Mouse (Mus musculus): ENCODE measurements around the gene Kifc1. TPM values are rescaled to one million over a fixed set of nuclear protein-coding genes. Genes with fewer than 3 reads are reported as not detected.

The Kifc1 gene
- 8.0 and 16.7 TPM in 2 replicates for polyA plus RNA-seq (2012; ENCODE audit: low replicate concordance)

GRCm38 (mm10) chr17:33890533-33891059, at the start of gene Kifc1:
TSS of gene Kifc1 (minus strand) at chr17:33890661.

GRCm38 (mm10) chr17:33929371-33930279, 39.2 kb upstream of the Kifc1 start, which contains the start of gene Rgl2:
TSS of gene Rgl2 (plus strand) at chr17:33929543.

GRCm38 (mm10) chr17:33915671-33916250, 25.3 kb upstream of the Kifc1 start, which contains the start of the genes Tapbp and Zbtb22:
TSS of gene Tapbp (plus strand) at chr17:33915899.
TSS of gene Zbtb22 (plus strand) at chr17:33915904.

GRCm38 (mm10) chr17:33909077-33909868, 18.8 kb upstream of the Kifc1 start, which contains the start of gene Daxx:
TSS of gene Daxx (plus strand) at chr17:33909414.

GRCm38 (mm10) chr17:33904835-33905234, 14.4 kb upstream of the Kifc1 start, which contains the start of gene Platr17:
TSS of gene Platr17 (plus strand) at chr17:33905135.

GRCm38 (mm10) chr17:33873537-33873936, 16.9 kb downstream of the Kifc1 start, which contains the start of gene Gm7029:
TSS of gene Gm7029 (plus strand) at chr17:33873837.

GRCm38 (mm10) chr17:33842966-33843795, 47.3 kb downstream of the Kifc1 start, which contains the start of gene Cd320:
TSS of gene Cd320 (plus strand) at chr17:33843091.

Other genes with a start within 250 kb of the Kifc1 start
- gene Hnrnpm, start 203.8 kb downstream of the Kifc1 start, polyA plus RNA-seq (2012; ENCODE audit: low replicate concordance) = 541 and 779 TPM in 2 replicates
- 44.5 and 158 TPM in 2 replicates for gene March2, start 172.0 kb downstream of the Kifc1 start, polyA plus RNA-seq (2012; ENCODE audit: low replicate concordance)
- 143 and 241 TPM in 2 replicates for gene Rab11b, start 130.1 kb downstream of the Kifc1 start, polyA plus RNA-seq (2012; ENCODE audit: low replicate concordance)
- 1.6 and 3.1 TPM in 2 replicates for gene Angptl4, start 108.8 kb downstream of the Kifc1 start, polyA plus RNA-seq (2012; ENCODE audit: low replicate concordance)
- 1.7 and 2.4 TPM in 2 replicates for gene Kank3, start 80.1 kb downstream of the Kifc1 start, polyA plus RNA-seq (2012; ENCODE audit: low replicate concordance)
- 248 and 4,845 TPM in 2 replicates for gene Rps28, start 66.1 kb downstream of the Kifc1 start, polyA plus RNA-seq (2012; ENCODE audit: low replicate concordance)
- 396 and 428 TPM in 2 replicates for gene Ndufa7, start 66.1 kb downstream of the Kifc1 start, polyA plus RNA-seq (2012; ENCODE audit: low replicate concordance)
- gene Cd320, start 47.6 kb downstream of the Kifc1 start, polyA plus RNA-seq (2012; ENCODE audit: low replicate concordance) = 7.4 and 13.7 TPM in 2 replicates
- not detected in 2 replicates for gene Gm7029, start 16.8 kb downstream of the Kifc1 start, polyA plus RNA-seq (2012; ENCODE audit: low replicate concordance)
- not detected in 2 replicates for gene Platr17, start 14.5 kb upstream of the Kifc1 start, polyA plus RNA-seq (2012; ENCODE audit: low replicate concordance)
- 44.3 and 55.2 TPM in 2 replicates for gene Daxx, start 18.8 kb upstream of the Kifc1 start, polyA plus RNA-seq (2012; ENCODE audit: low replicate concordance)
- gene Tapbp, start 25.2 kb upstream of the Kifc1 start, polyA plus RNA-seq (2012; ENCODE audit: low replicate concordance) = 1,240 and 2,267 TPM in 2 replicates
- 63.9 and 83.1 TPM in 2 replicates for gene Zbtb22, start 25.2 kb upstream of the Kifc1 start, polyA plus RNA-seq (2012; ENCODE audit: low replicate concordance)
- 344 and 699 TPM in 2 replicates for gene Rgl2, start 38.9 kb upstream of the Kifc1 start, polyA plus RNA-seq (2012; ENCODE audit: low replicate concordance)
- gene Pfdn6, start 49.7 kb upstream of the Kifc1 start, polyA plus RNA-seq (2012; ENCODE audit: low replicate concordance) = 74.4 and 96.8 TPM in 2 replicates
- gene Wdr46, start 50.0 kb upstream of the Kifc1 start, polyA plus RNA-seq (2012; ENCODE audit: low replicate concordance) = 59.7 and 181 TPM in 2 replicates
- gene B3galt4, start 60.8 kb upstream of the Kifc1 start, polyA plus RNA-seq (2012; ENCODE audit: low replicate concordance) = 33.9 and 69.4 TPM in 2 replicates
- 65.1 and 130 TPM in 2 replicates for gene Vps52, start 65.2 kb upstream of the Kifc1 start, polyA plus RNA-seq (2012; ENCODE audit: low replicate concordance)
- gene Rps18, start 65.3 kb upstream of the Kifc1 start, polyA plus RNA-seq (2012; ENCODE audit: low replicate concordance) = 30.7 and 202 TPM in 2 replicates
- 1,004 and 3,373 TPM in 2 replicates for gene H2-K1, start 109.7 kb upstream of the Kifc1 start, polyA plus RNA-seq (2012; ENCODE audit: low replicate concordance)
- gene Ring1, start 134.0 kb upstream of the Kifc1 start, polyA plus RNA-seq (2012; ENCODE audit: low replicate concordance) = 49.6 and 111 TPM in 2 replicates
- gene H2-Ke6, start 137.4 kb upstream of the Kifc1 start, polyA plus RNA-seq (2012; ENCODE audit: low replicate concordance) = 67.5 and 266 TPM in 2 replicates
- 46.1 and 74.3 TPM in 2 replicates for gene Slc39a7, start 141.0 kb upstream of the Kifc1 start, polyA plus RNA-seq (2012; ENCODE audit: low replicate concordance)
- 155 and 353 TPM in 2 replicates for gene Rxrb, start 141.2 kb upstream of the Kifc1 start, polyA plus RNA-seq (2012; ENCODE audit: low replicate concordance)
- gene Col11a2, start 148.8 kb upstream of the Kifc1 start, polyA plus RNA-seq (2012; ENCODE audit: low replicate concordance) = 14.4 and 54.0 TPM in 2 replicates
- gene H2-Oa, start 201.7 kb upstream of the Kifc1 start, polyA plus RNA-seq (2012; ENCODE audit: low replicate concordance) = 55.1 and 259 TPM in 2 replicates
- gene H2-DMa, start 228.9 kb upstream of the Kifc1 start, polyA plus RNA-seq (2012; ENCODE audit: low replicate concordance) = 140 and 479 TPM in 2 replicates
- gene Brd2, start 232.0 kb upstream of the Kifc1 start, polyA plus RNA-seq (2012; ENCODE audit: low replicate concordance) = 377 and 424 TPM in 2 replicates

Data from hematopoietic multipotent progenitor cell, adult 10-12 weeks (in vitro differentiated cells).